Mouse (Mus musculus): ENCODE results near the gene Srms.

DNA sequence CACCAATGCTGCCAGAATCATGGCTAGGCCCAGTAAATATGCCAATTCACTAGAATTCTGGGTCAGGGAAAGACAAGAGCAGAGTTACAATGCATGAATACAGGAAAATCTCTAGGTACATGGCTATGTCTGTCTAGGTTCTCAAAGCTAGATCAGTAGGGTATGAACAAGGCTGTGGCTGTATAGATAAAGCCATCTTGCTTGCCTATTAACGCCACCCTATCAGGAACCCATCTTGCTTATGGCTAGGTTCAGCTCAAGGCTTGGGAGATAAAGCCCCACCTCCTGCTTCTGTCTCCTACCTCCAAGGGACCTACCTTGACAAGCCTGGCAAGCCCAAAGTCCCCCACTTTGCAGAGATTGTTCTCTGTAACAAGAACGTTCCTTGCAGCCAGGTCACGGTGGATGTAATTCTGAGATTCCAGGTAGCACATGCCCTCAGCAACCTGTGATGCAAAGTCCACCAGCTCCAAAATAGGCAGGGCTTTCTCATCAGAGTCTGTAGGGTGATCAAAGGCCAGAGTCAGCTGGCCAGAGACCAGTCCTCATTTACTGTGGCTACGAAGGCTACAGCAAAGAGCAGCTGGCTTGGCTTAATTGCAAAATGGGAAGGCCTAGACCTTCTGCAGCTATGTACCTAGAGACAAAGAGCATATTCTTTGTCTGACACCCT lies 16.2 kb downstream of the Srms start:
- no peak for TF ChIP-seq CTCF (IDR thresholded peaks at IDR 0.05; ENCODE audit: extremely low read depth, insufficient read depth, low read length)
- TF ChIP-seq POLR2A (IDR thresholded peaks at IDR 0.05; ENCODE audit: extremely low read depth, insufficient read depth, low read length): no peak
